Comparison of ENCODE assay signal across 9 mouse cellular contexts in the genomic region with DNA sequence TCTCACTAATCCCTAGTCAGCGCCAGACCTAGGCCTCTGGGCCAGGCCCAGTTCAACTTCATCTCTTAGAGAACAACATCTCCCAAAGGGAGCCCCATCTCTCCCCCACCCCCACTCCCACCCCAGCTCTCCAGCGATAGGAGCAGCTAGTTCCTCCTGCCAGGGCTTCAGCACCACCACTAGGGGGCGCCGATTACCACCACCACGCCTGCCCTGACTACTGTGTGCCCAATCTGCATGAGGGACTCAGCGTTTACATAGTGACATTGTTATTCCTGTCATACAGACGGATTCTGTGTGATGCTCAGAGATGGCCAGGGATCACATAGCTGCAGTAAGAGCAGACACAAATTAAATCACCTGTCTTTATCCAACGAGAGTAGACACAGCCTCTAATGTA. TPM values are rescaled to one million over a fixed set of nuclear protein-coding genes. Genes with fewer than 3 reads are reported as not detected.
DNase-seq lines count a peak whose midpoint lies in the region; ATAC-seq and TF ChIP-seq lines count a peak whose summit lies in the region.
"Had no signal": no experiment of that assay in that cellular context is flagged by ENCODE, and none has a peak within 500 bp of the region (broad histone marks: within the 10 kb centered on the region; RNA-seq: fewer than 3 reads in every experiment).

No protein-coding gene starts in this region.

- H3K36me3 ChIP-seq in liver, adult 2 months (ENCODE audit: control insufficient read depth, insufficient read depth, low read length): no peaks in the 10 kb centered on the region
- 0 out of 2 replicates have a peak, but pooled peaks cover under 1% of the 10 kb centered on the region for H3K36me3 ChIP-seq in forebrain, embryonic 14.5 days (ENCODE audit: control insufficient read depth, insufficient read depth, low read length)
- H3K36me3 ChIP-seq: neural tube, embryonic 13.5 days had no signal

- H3K9me3 ChIP-seq in forebrain, embryonic 14.5 days (replicated peaks; ENCODE audit: control insufficient read depth, low read length): no peaks in the 10 kb centered on the region
- H3K9me3 ChIP-seq: neural tube, embryonic 13.5 days had no signal

- TF ChIP-seq POLR2A in cerebellum, adult 2 months (IDR thresholded peaks at IDR 0.05; ENCODE audit: borderline replicate concordance, insufficient read depth, low read length): no peak
- TF ChIP-seq POLR2A in liver, adult 2 months (IDR thresholded peaks at IDR 0.05; ENCODE audit: extremely low read depth, insufficient read depth, low read length): no peak

- no peak overlapping the region for H3K9ac ChIP-seq in liver, adult 2 months (ENCODE audit: low read depth, low read length)
- H3K9ac ChIP-seq in forebrain, embryonic 14.5 days (ENCODE audit: low read length): no peak overlapping the region
- H3K9ac ChIP-seq: neural tube, embryonic 13.5 days had no signal

- no peak for ATAC-seq in forebrain, embryonic 14.5 days

- WGBS in cerebellum, adult 2 months: 54% methylated on average over 8 of the region's 8 CpGs
- 31% methylated on average over 8 of the region's 8 CpGs for WGBS in liver, adult 2 months
- 46% methylated on average over 8 of the region's 8 CpGs for WGBS in forebrain, embryonic 14.5 days

- peaks cover 11% of the 10 kb centered on the region for H3K4me1 ChIP-seq in cerebellum, adult 2 months (ENCODE audit: control insufficient read depth, insufficient read depth, low read length)
- no peaks in the 10 kb centered on the region for H3K4me1 ChIP-seq in liver, adult 2 months (ENCODE audit: control insufficient read depth, insufficient read depth, low read length)
- H3K4me1 ChIP-seq in forebrain, embryonic 14.5 days (ENCODE audit: control insufficient read depth, insufficient read depth, low read length): peaks cover 10% of the 10 kb centered on the region; the same call in 1 of the 2 replicates

- peak; percentile 54 for TF ChIP-seq CTCF in cerebellum, adult 2 months (IDR thresholded peaks at IDR 0.05; ENCODE audit: borderline replicate concordance, insufficient read depth, low read depth, low read length)
- peak; percentile 88 for TF ChIP-seq CTCF in liver, adult 2 months (IDR thresholded peaks at IDR 0.05; ENCODE audit: low read depth, low read length)

- DNase-seq in cerebellum, adult 2 months: peak in 1 of 2 experiments; percentile 25
- no peak for DNase-seq in cerebellum, adult 11 months
- peak; percentile 47 for DNase-seq in urinary bladder, postnatal 25 days (ENCODE audit: low spot score)
- no peak for DNase-seq in urinary bladder, adult 2 months (ENCODE audit: low spot score)
- DNase-seq in liver, adult 2 months (ENCODE audit: extremely low read depth, low read depth, low spot score): peak; percentile 29
- DNase-seq in spleen, adult 18-20 months: peak; percentile 14 to 50
- DNase-seq in testis, postnatal 10 days (ENCODE audit: low spot score): no peak
- no peak for DNase-seq in forebrain, embryonic 14.5 days (ENCODE audit: low spot score)

- H3K79me2 ChIP-seq in liver, adult 2 months (ENCODE audit: control insufficient read depth, insufficient read depth, low read length): no peaks in the 10 kb centered on the region

- no peaks in the 10 kb centered on the region for H3K27me3 ChIP-seq in cerebellum, adult 2 months (ENCODE audit: control insufficient read depth, insufficient read depth, low read length)
- H3K27me3 ChIP-seq in liver, adult 2 months (ENCODE audit: control insufficient read depth, insufficient read depth, low read length): no peaks in the 10 kb centered on the region
- no peaks in the 10 kb centered on the region for H3K27me3 ChIP-seq in forebrain, embryonic 14.5 days (replicated peaks; ENCODE audit: control insufficient read depth, insufficient read depth, low read length)

- no peak overlapping the region for H3K4me2 ChIP-seq in forebrain, embryonic 14.5 days (ENCODE audit: low read length)
- H3K4me2 ChIP-seq: neural tube, embryonic 13.5 days had no signal

- H3K27ac ChIP-seq in cerebellum, adult 2 months (ENCODE audit: insufficient read depth, low read length): no peak overlapping the region
- H3K27ac ChIP-seq in liver, adult 2 months (replicated peaks; ENCODE audit: insufficient read depth, low read depth, low read length): no peak overlapping the region
- H3K27ac ChIP-seq in forebrain, embryonic 14.5 days (ENCODE audit: low read depth, low read length): no peak overlapping the region
- H3K27ac ChIP-seq: neural tube, embryonic 13.5 days had no signal

- no peak overlapping the region for H3K4me3 ChIP-seq in cerebellum, adult 2 months (replicated peaks; ENCODE audit: insufficient read depth, low read depth, low read length)
- no peak overlapping the region for H3K4me3 ChIP-seq in liver, adult 2 months (ENCODE audit: insufficient read depth, low read depth, low read length)
- H3K4me3 ChIP-seq in forebrain, embryonic 14.5 days (ENCODE audit: low read depth, low read length): no peak overlapping the region
- H3K4me3 ChIP-seq: neural tube, embryonic 13.5 days had no signal

RNA-seq across cellular contexts. Expression of a gene that starts 12.3 kb away (rescaled TPM):
- polyA plus RNA-seq in cerebellum, adult 2 months (2012; rRNA removed): 46.1 and 47.3 TPM in 2 replicates
- polyA plus RNA-seq in urinary bladder, adult 2 months (2012; rRNA removed): 73.3 and 73.6 TPM in 2 replicates
- total RNA-seq in liver, adult 2 months (2014; rRNA removed): 0.09 and 0.40 TPM in 2 replicates
- 0.27 and 0.40 TPM in 2 replicates for polyA plus RNA-seq in liver, adult 2 months (2012; rRNA removed)
- polyA plus RNA-seq in forebrain, embryonic 14.5 days (2014; fragmentation: Nextera tagmentation; extraction: Ambion mirVana): 20.1 and 20.8 TPM in 2 replicates

RNA-seq across cellular contexts. Expression of a gene that starts 17.4 kb away (rescaled TPM):
- 41.0 and 43.8 TPM in 2 replicates for polyA plus RNA-seq in cerebellum, adult 2 months (2012; rRNA removed)
- polyA plus RNA-seq in urinary bladder, adult 2 months (2012; rRNA removed): 33.9 and 39.6 TPM in 2 replicates
- 34.8 and 40.5 TPM in 2 replicates for total RNA-seq in liver, adult 2 months (2014; rRNA removed)
- 35.7 and 39.4 TPM in 2 replicates for polyA plus RNA-seq in liver, adult 2 months (2012; rRNA removed)
- polyA plus RNA-seq in forebrain, embryonic 14.5 days (2014; fragmentation: Nextera tagmentation; extraction: Ambion mirVana): 33.7 and 35.7 TPM in 2 replicates

RNA-seq across cellular contexts. Expression of a gene that starts 47.6 kb away (rescaled TPM):
- 77.6 and 81.9 TPM in 2 replicates for polyA plus RNA-seq in cerebellum, adult 2 months (2012; rRNA removed)
- polyA plus RNA-seq in urinary bladder, adult 2 months (2012; rRNA removed): 48.1 and 60.6 TPM in 2 replicates
- total RNA-seq in liver, adult 2 months (2014; rRNA removed): 14.8 and 15.9 TPM in 2 replicates
- polyA plus RNA-seq in liver, adult 2 months (2012; rRNA removed): 17.2 and 19.0 TPM in 2 replicates
- polyA plus RNA-seq in forebrain, embryonic 14.5 days (2014; fragmentation: Nextera tagmentation; extraction: Ambion mirVana): 109 and 132 TPM in 2 replicates

Comparison
In these comparisons a context has a peak if more than half of its experiments do, and no peak if none do; other contexts are left out.
1. DNase-seq: peak in urinary bladder, postnatal 25 days (single experiment), liver, adult 2 months (single experiment) and spleen, adult 18-20 months (2 of 2); none in cerebellum, adult 11 months (single experiment), urinary bladder, adult 2 months (single experiment), testis, postnatal 10 days (single experiment) and forebrain, embryonic 14.5 days (single experiment).
2. RNA of a gene that starts 12.3 kb away (polyA plus RNA-seq): 73.3 to 73.6 TPM in urinary bladder, adult 2 months, 46.1 to 47.3 TPM in cerebellum, adult 2 months and 20.1 to 20.8 TPM in forebrain, embryonic 14.5 days; 0.27 to 0.40 TPM in liver, adult 2 months; every median in the first group is over 10 times any median in the second.